Mouse (Mus musculus) frontal cortex, adult (tissue): ENCODE results near the gene 1810010H24Rik.
"Not testable (repeated sequence)": the region's sequence is repeated elsewhere in the genome, so short reads cannot be mapped to it uniquely, and the experiment has no call there.

Source experiments
- ATAC-seq: cut with Nextera tagmentation; 2 replicates; pipeline ENCODE4 v1.9.2; 2017; ENCODE audit warnings: mild to moderate bottlenecking, moderate library complexity, mixed read lengths; ENCODE audit not compliant: low TSS enrichment

1810010H24Rik gene

GRCm38 (mm10) chr11:107012324-107013017 lies 13.0 kb upstream of the 1810010H24Rik start:
- ATAC-seq, result peak; percentile 96

GRCm38 (mm10) chr11:107014020-107014585 lies 11.4 kb upstream of the 1810010H24Rik start:
- no peak for ATAC-seq

- ATAC-seq, result no peak
Measured at GRCm38 (mm10) chr11:107014597-107015309, 10.7 kb upstream of the 1810010H24Rik start.

GRCm38 (mm10) chr11:107015535-107016187 lies 9.8 kb upstream of the 1810010H24Rik start:
- not testable (repeated sequence) for ATAC-seq

- no peak for ATAC-seq
Measured at GRCm38 (mm10) chr11:107016893-107017292, 8.6 kb upstream of the 1810010H24Rik start.

GRCm38 (mm10) chr11:107017339-107017886 lies 8.1 kb upstream of the 1810010H24Rik start:
- ATAC-seq, result no peak

- ATAC-seq, result no peak
Measured at GRCm38 (mm10) chr11:107018606-107019005, 6.9 kb upstream of the 1810010H24Rik start.

- no peak for ATAC-seq
Measured at GRCm38 (mm10) chr11:107019318-107019717, 6.2 kb upstream of the 1810010H24Rik start.

- not testable (repeated sequence) for ATAC-seq
Measured at GRCm38 (mm10) chr11:107019722-107020121, 5.8 kb upstream of the 1810010H24Rik start.

GRCm38 (mm10) chr11:107022050-107022683 lies 3.3 kb upstream of the 1810010H24Rik start:
- ATAC-seq, result no peak

- no peak for ATAC-seq
Measured at GRCm38 (mm10) chr11:107024406-107024805, 1.1 kb upstream of the 1810010H24Rik start.

GRCm38 (mm10) chr11:107026554-107027430 lies 1.3 kb downstream of the 1810010H24Rik start:
- no peak for ATAC-seq

- ATAC-seq, result peak; percentile 80
Measured at GRCm38 (mm10) chr11:107027431-107028274, 2.2 kb downstream of the 1810010H24Rik start.

- no peak for ATAC-seq
Measured at GRCm38 (mm10) chr11:107028275-107028618, 2.8 kb downstream of the 1810010H24Rik start.

- no peak for ATAC-seq
Measured at GRCm38 (mm10) chr11:107028754-107029153, 3.3 kb downstream of the 1810010H24Rik start.

GRCm38 (mm10) chr11:107029536-107029935 lies 4.1 kb downstream of the 1810010H24Rik start:
- no peak for ATAC-seq

- no peak for ATAC-seq
Measured at GRCm38 (mm10) chr11:107031635-107032034, 6.2 kb downstream of the 1810010H24Rik start.

GRCm38 (mm10) chr11:107034085-107034810 lies 8.8 kb downstream of the 1810010H24Rik start:
- peak; percentile 60 for ATAC-seq

- no peak for ATAC-seq
Measured at GRCm38 (mm10) chr11:107039417-107039816, 13.9 kb downstream of the 1810010H24Rik start.
